Mouse (Mus musculus) left cerebral cortex, postnatal 25 days (tissue): ENCODE data around the gene Man2b1. TPM values are rescaled to one million over a fixed set of nuclear protein-coding genes. Genes with fewer than 3 reads are reported as not detected.
"Not testable (repeated sequence)": the region's sequence is repeated elsewhere in the genome, so short reads cannot be mapped to it uniquely, and the experiment has no call there.

ENCODE experiments used
- DNase-seq, 2 experiments: peaks; one replicate each; pipeline ENCODE4 v3.0.0; 2022; ENCODE audit warnings: low spot score in 2 of 2, mixed read lengths in 1 of 2
- intact Hi-C: fragments of 180-260 bp; cut with DNase I; formaldehyde crosslinking; loops from one replicate; pipeline ENCODE4 v1.15.1; 2025
- total RNA-seq, 2 experiments: library from RNA; stranded (reverse); gene quantifications; 2 replicates each; pipeline ENCODE4 v1.2.3; 2021

Man2b1 gene
- total RNA-seq, 2 experiments from 2014 or later: 38.8 to 39.3 TPM

- intact Hi-C loops: no loop called here
- peak in 1 of 2 experiments; percentile 57 for DNase-seq
Measured at GRCm38 (mm10) chr8:85072364-85072929, 10.6 kb upstream of the Man2b1 start.

DNA sequence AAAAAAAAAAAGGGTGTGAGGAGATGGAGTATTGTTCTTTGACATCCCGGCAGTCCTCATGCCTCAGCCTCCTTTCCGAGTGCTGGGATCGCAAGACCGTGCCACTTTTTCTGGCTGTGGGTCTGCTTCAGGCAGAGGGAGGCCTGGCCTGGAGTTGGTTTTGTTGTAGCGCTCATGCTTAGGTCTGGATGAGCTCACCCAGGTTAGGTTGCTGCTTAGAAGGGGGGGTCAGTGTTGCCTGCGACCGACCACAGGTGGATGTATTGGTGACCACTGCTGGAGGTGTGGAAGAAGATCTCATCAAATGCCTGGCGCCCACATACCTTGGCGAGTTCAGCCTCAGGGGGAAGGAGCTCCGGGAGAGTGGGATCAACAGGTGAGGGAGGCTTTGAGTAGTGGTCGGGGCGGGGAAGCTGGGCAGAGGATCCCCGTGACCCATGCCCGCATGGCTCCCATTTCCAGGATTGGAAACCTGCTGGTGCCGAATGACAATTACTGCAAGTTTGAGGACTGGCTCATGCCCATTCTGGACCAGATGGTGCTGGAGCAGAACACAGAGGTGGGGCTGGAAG, 9.9 kb upstream of the Man2b1 start:
- intact Hi-C loops: no loop called here
- no peak for DNase-seq

DNA sequence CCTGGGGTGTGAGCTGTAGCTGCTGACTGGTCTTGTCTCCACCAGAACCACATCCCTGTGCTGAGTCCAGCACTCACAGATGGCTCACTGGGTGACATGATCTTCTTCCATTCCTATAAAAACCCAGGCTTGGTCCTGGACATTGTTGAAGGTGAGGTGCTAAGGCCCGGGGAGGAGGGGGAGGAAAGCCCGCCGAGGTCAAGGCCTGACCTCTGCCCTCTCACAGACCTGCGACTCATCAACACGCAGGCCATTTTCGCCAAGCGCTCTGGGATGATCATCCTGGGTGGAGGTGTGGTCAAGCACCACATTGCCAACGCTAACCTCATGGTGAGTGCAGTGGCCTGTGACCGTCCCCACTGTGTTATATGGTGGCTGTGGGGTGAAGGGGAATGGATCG, 8.9 kb upstream of the Man2b1 start:
- intact Hi-C loops: no loop called here
- DNase-seq: no peak

GRCm38 (mm10) chr8:85074617-85075016, 8.5 kb upstream of the Man2b1 start:
- intact Hi-C loops: no loop called here
- no peak for DNase-seq

DNA sequence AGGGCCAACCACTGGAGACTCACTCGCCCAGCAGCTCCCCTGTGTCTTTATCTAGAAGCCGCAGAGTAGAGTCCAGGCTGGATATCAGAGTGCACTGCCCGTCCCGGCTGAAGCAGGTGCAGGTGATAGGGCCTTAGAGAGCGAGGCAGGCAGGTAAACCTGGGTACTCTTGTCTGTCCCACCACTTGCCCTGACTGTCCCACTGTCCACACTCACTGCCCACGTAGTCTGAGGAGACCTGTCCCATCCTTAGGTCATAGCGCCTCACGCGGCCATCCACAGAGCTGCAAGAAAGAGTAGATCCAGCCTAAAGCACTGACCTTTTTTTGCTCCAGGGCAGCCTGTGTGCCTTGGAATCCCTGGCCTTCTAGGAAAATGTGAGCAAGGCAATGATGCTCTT, 7.1 kb upstream of the Man2b1 start:
- no peak for DNase-seq
- intact Hi-C loops: loop anchor here (2.0 kb wide), 1 partner anchor 95 kb away; no protein-coding TSS in a partner anchor

- DNase-seq: peak; percentile 84 to 91
- intact Hi-C loops: loop anchor here (2.0 kb wide), 1 partner anchor 94 kb away; no protein-coding TSS in a partner anchor
Measured at GRCm38 (mm10) chr8:85076993-85077392, 6.1 kb upstream of the Man2b1 start.

GRCm38 (mm10) chr8:85080214-85080531, 2.9 kb upstream of the Man2b1 start:
- peak in 1 of 2 experiments; percentile 35 for DNase-seq
- intact Hi-C loops: loop anchor here (5.0 kb wide), 1 partner anchor 217 kb away; the partner anchor contains the start of genes Orc6 and Vps35

DNA sequence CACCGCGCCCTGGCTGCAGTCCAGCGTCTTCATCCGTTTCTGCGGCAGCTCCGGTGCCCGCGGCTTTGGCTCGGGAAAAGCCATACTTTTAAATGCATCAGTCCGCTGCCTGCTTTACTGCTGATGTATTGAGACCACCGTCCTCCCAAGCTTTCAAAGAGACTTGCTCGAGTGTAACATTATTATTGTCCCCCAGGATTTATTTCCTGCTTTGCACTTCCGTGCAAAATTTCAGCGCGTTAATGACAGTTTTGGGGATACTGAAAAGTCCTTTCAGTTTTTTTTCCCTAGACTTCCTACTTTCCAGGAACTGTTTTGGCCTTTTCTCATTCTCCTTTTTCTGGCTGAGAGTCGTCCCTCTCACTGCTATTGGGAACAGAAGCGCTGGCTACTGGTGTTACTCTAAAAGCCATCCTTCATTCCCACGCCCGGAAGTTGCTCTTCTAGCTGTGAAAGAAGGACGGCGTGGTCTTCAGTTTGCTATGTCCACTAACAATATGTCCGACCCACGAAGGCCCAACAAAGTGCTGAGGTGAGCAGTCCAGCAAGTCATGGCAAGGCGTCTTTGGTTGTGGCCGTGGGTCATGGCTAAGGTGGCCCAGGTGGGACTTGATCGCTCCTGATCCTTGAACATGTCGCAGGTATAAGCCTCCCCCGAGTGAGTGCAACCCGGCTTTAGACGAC, 2.4 kb upstream of the Man2b1 start, which contains the start of gene Wdr83os:
Gene Wdr83os, plus strand, starts transcription at position 209 of the 684 bp plus-strand sequence.
- DNase-seq: peak; percentile 68 to 70
- intact Hi-C loops: loop anchor here (5.0 kb wide), 1 partner anchor 217 kb away; the partner anchor contains the start of genes Orc6 and Vps35

GRCm38 (mm10) chr8:85081216-85081555, 1.9 kb upstream of the Man2b1 start, which contains the start of gene Wdr83:
Gene Wdr83 (minus strand): TSS chr8:85081306.
- intact Hi-C loops: loop anchor here (5.0 kb wide), 1 partner anchor 216 kb away; the partner anchor contains the start of genes Orc6 and Vps35

GRCm38 (mm10) chr8:85082169-85082568, 901 bp upstream of the Man2b1 start:
- intact Hi-C loops: loop anchor here (5.0 kb wide), 1 partner anchor 215 kb away; the partner anchor contains the start of genes Orc6 and Vps35

More at GRCm38 (mm10) chr8:85081216-85081555, 1.9 kb upstream of the Man2b1 start, which contains the start of gene Wdr83:
- no peak for DNase-seq

DNA sequence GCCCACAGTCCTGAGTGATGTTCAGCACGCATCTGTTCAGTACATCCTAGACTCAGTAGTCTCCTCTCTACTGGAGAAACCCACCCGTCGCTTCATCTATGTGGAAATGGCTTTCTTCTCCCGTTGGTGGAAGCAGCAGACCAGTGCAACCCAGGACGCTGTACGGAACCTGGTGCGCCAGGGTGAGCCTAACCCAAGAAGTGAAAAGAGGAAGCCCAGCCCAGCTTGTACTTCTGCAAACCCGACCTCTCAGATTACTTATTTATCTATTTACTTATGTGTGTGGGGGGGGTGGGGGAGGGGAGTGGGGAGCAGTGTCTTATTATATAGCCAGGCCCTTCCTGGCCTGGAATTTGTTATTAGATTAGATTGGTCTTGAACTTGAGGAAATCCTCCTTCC, 1.6 kb downstream of the Man2b1 start:
- intact Hi-C loops: loop anchor here (5.0 kb wide), 1 partner anchor 213 kb away; the partner anchor contains the start of genes Orc6 and Vps35
- DNase-seq: no peak

More at GRCm38 (mm10) chr8:85082169-85082568, 901 bp upstream of the Man2b1 start:
- not testable (repeated sequence) for DNase-seq

GRCm38 (mm10) chr8:85086238-85086637, 3.2 kb downstream of the Man2b1 start:
- intact Hi-C loops: no loop called here
- DNase-seq: no peak

DNA sequence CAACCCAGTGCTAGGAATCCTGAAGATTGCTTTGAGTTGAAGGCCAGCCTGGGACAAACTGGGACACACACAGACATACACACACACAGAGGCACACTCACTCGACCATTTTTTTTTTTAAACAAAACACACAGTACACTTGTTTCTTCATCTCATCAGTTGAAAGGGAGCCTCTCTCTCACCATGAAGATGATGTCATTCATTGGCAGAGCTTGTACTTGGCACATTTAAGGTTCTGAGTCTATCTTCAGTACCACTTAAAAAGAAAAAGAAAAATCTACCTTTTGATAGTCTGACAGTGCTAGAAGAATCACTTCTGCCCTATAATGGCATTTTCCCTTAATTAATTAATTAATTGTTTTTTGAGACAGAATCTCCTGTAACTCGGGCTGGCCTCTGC, 5.7 kb downstream of the Man2b1 start:
- DNase-seq: no peak
- intact Hi-C loops: no loop called here

DNA sequence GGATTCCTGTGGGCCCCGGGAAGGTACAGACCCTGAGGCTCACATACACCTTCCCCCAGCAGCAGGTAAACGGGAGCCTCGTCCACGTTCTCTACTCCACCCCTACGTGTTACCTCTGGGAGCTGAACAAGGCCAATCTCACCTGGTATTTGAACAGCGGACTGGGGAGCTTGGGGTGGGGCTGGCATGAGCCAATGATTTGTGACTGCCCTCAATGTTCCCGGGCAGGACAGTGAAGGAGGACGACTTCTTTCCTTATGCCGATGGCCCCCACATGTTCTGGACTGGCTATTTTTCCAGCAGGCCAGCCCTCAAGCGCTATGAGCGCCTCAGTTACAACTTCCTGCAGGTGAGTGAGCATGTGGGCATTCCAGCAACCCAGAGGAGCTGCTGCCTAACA, 7.8 kb downstream of the Man2b1 start:
- intact Hi-C loops: no loop called here
- DNase-seq: no peak

DNA sequence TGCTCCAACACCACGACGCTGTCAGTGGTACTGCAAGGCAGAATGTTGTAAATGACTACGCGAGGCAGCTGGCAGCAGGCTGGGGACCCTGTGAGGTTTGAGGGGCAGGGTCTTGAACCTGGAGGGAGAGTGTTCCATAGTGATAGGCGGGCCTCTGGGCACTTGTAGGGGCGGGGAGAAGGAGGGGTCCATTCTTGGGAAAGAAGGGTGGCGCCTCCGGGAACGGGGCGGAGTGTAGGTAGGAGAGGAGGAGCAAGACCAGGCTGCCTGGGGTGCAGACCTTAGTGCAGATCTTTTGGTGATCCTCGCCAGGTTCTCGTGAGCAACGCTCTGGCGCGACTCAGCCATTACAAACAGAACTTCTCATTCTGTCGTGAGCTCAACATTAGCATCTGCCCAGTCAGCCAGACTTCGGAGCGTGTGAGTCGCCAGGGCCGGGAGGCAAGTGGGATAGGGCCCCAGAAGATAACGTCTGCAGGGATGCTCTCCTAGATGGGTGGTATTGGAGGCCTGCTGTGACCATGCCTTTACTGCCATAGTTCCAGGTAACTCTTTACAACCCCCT, 8.5 kb downstream of the Man2b1 start:
- DNase-seq: no peak
- intact Hi-C loops: no loop called here

DNA sequence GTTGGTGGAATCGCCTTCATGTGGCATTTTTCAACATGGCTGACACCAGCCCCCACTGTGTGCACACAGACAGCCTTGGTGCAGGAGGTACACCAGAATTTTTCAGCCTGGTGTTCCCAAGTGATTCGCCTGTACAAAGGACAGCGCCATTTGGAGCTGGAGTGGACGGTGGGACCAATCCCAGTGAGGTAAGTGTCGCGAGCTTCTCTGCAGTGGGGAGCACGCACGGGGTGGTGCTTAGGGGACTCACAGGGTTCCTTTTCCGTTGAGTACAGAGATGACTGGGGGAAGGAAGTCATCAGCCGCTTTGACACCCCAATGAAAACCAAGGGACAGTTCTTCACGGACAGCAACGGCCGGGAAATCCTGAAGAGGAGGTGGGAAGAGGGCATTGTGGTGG, 12.0 kb downstream of the Man2b1 start:
- DNase-seq: no peak
- intact Hi-C loops: no loop called here

- intact Hi-C loops: no loop called here
- no peak for DNase-seq
Measured at GRCm38 (mm10) chr8:85095566-85095965, 12.5 kb downstream of the Man2b1 start.

- intact Hi-C loops: no loop called here
Measured at GRCm38 (mm10) chr8:85096196-85096595, 13.1 kb downstream of the Man2b1 start.

DNA sequence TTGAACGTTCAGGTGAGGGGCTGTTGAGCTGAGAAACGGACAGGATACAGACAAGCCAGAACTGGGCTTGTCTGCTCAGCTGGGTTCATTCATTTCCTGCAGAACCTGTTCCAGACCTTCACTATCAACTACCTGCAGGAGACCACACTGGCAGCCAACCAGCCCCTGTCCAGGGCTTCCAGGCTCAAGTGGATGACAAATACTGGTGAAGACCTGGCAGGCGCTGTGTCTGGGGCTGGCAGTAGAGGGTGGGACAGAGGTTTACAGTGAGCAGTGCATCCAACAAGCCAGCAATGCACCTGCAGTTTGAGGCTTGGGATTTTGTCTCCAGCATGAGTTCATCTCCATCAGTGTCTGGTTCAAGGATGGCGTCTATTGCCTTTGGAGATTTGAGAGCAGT, 13.8 kb downstream of the Man2b1 start:
- DNase-seq: no peak
- intact Hi-C loops: no loop called here

More at GRCm38 (mm10) chr8:85096196-85096595, 13.1 kb downstream of the Man2b1 start:
- DNase-seq: no peak

DNA sequence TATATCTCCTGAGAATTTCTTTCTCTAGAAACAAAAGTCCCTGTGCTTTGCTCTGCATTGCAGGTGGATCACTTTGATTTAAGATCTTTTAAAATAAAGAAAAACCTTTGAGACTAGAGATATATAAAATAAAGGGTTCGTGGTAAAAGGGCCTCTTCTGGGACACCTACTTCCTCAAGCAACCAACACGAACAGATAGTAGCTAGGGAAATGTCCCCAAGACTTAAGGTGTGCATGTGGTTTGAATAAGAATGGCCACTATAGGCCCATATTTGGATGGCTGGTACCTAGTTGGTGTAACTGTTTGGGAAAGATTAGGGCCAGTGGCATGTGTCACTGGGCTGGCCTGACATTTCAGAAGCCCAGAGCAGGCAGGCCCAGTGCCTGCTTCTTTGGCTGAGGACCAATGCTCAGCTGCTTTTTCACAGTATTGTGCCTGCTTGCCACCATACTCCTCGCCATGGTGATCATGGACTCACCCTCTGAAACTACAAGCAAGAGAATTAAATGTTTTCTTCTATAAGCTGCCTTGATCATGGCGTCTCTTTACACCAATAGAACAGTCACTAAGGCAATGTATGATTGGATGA, 17.1 kb downstream of the Man2b1 start:
- intact Hi-C loops: no loop called here
- DNase-seq: no peak
